Mouse (Mus musculus) bone marrow macrophage, adult 2 months (primary cell): ENCODE results near the gene Nbea.

Source experiments
- CTCF ChIP-seq: IDR thresholded peaks from 2 replicates; pipeline ENCODE4 v1.5.1; 2012; ENCODE audit warnings: low read depth, mild to moderate bottlenecking, low read length, moderate library complexity
- POLR2A ChIP-seq: IDR thresholded peaks from 2 replicates; pipeline ENCODE4 v1.6.1; 2012; ENCODE audit warnings: mild to moderate bottlenecking, low read depth, low read length, borderline replicate concordance

DNA sequence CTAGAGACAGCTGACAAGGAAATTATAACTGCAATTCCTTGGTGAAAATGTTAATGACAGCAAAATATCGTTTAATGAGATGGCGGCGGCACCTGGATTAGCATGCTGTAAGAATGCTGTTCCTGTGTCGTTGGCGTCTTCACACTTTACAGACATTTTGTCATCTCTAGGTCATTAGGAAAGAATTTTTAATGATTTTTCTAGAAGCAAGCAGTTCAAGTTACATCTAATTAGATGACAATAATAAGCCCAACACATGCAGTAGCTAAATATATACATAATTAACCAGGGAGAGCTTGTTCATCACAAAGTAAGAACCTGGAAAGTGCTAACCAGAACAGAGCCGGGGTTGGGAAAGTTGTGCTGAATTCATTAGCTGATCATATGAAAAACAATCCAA, 469.2 kb downstream of the Nbea start:
- no peak for TF ChIP-seq CTCF
- TF ChIP-seq POLR2A = no peak
